Mouse (Mus musculus) bone marrow macrophage, adult 2 months (primary cell): ENCODE measurements around the gene Senp3.

ENCODE experiments used
- CTCF ChIP-seq: IDR thresholded peaks from 2 replicates; pipeline ENCODE4 v1.5.1; 2012; ENCODE audit warnings: low read depth, mild to moderate bottlenecking, low read length, moderate library complexity
- POLR2A ChIP-seq: IDR thresholded peaks from 2 replicates; pipeline ENCODE4 v1.6.1; 2012; ENCODE audit warnings: mild to moderate bottlenecking, low read depth, low read length, borderline replicate concordance

DNA sequence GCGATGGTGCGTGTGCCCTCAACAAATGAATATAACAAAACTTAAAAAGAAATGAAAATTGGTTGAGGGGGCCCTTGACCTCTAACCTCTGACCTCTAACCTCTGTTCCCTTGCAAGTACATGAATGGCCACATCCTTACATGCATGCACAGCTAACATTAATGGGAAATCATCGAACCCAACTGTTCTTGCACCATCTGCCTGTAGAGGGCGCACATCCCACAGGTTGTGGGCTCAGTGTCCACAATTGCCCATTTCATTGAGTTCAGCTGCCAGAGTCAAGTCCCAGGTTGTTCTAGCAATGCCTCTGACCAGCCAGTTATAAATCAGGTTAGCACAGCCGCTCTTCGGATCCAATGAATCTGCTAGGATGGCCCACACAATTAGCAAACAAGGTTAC lies 53.6 kb downstream of the Senp3 start:
- TF ChIP-seq POLR2A (no peak), CTCF (peak; percentile 93)
